Mouse (Mus musculus) c-Kit-negative CD71-positive TER-119-positive erythroid progenitor cells, embryonic 14.5 days (primary cell): ENCODE data around the gene Emid1.

ENCODE experiments used
- DNase-seq: peaks from one replicate; pipeline ENCODE4 v3.0.0-alpha.2; 2013; ENCODE audit warnings: low read depth, low spot score

Emid1 gene

GRCm38 (mm10) chr11:5151680-5152337, at the start of gene Emid1:
Emid1 (minus strand) TSS chr11:5152257.
- DNase-seq = no peak

- no peak for DNase-seq
Observed at GRCm38 (mm10) chr11:5199879-5200278, 47.8 kb upstream of the Emid1 start.

GRCm38 (mm10) chr11:5197068-5197467, 45.0 kb upstream of the Emid1 start:
- no peak for DNase-seq

- no peak for DNase-seq
Observed at GRCm38 (mm10) chr11:5196583-5196982, 44.5 kb upstream of the Emid1 start.

- DNase-seq = no peak
Observed at GRCm38 (mm10) chr11:5193576-5193881, 41.5 kb upstream of the Emid1 start.

GRCm38 (mm10) chr11:5192840-5193575, 41.0 kb upstream of the Emid1 start:
- DNase-seq = no peak

GRCm38 (mm10) chr11:5192084-5192516, 40.0 kb upstream of the Emid1 start:
- DNase-seq = no peak

GRCm38 (mm10) chr11:5189239-5189933, 37.3 kb upstream of the Emid1 start:
- no peak for DNase-seq

- DNase-seq = no peak
Observed at GRCm38 (mm10) chr11:5188170-5188569, 36.1 kb upstream of the Emid1 start.

- DNase-seq = no peak
Observed at GRCm38 (mm10) chr11:5184832-5185231, 32.8 kb upstream of the Emid1 start.

GRCm38 (mm10) chr11:5184250-5184649, 32.2 kb upstream of the Emid1 start:
- no peak for DNase-seq

GRCm38 (mm10) chr11:5182870-5183269, 30.8 kb upstream of the Emid1 start:
- DNase-seq = no peak

GRCm38 (mm10) chr11:5181850-5182404, 29.9 kb upstream of the Emid1 start:
- peak; percentile 26 for DNase-seq

- DNase-seq = no peak
Observed at GRCm38 (mm10) chr11:5179391-5179790, 27.3 kb upstream of the Emid1 start.

GRCm38 (mm10) chr11:5177171-5177570, 25.1 kb upstream of the Emid1 start:
- no peak for DNase-seq

- DNase-seq = no peak
Observed at GRCm38 (mm10) chr11:5176685-5177084, 24.6 kb upstream of the Emid1 start.

GRCm38 (mm10) chr11:5175866-5176265, 23.8 kb upstream of the Emid1 start:
- DNase-seq = no peak

GRCm38 (mm10) chr11:5175141-5175540, 23.1 kb upstream of the Emid1 start:
- DNase-seq = no peak

GRCm38 (mm10) chr11:5172861-5173260, 20.8 kb upstream of the Emid1 start:
- DNase-seq = no peak

GRCm38 (mm10) chr11:5167311-5167710, 15.3 kb upstream of the Emid1 start:
- DNase-seq = no peak

- no peak for DNase-seq
Observed at GRCm38 (mm10) chr11:5165471-5165916, 13.4 kb upstream of the Emid1 start.

- no peak for DNase-seq
Observed at GRCm38 (mm10) chr11:5164310-5164709, 12.3 kb upstream of the Emid1 start.
